11 mouse cellular contexts compared by ENCODE assay signal in the genomic region with DNA sequence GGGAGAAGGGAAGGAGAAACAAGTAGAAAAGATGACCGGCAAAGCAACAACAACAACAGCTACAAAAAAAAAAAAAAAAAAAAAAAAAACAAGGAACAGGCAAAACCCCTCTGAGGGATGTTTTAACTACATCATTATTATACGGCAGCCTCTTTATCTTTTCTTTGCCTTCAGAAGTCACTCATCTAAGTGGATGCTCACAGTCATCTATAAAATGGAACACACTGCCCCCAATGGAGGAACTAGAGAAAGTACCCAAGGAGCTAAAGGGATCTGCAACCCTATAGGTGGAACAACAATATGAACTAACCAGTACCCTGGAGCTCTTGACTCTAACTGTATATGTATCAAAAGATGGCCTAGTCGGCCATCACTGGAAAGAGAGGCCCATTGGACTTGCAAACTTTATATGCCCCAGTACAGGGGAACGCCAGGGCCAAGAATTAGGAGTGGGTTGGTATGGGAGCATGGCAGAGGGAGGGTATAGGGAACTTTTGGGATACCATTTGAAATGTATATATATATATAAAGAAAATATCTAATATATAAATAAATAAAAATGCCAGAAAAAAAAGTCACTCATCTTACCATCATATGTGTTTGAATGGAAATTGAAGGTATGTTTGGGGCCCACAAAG. TPM values are rescaled to one million over a fixed set of nuclear protein-coding genes. Genes with fewer than 3 reads are reported as not detected.
DNase-seq lines count a peak whose midpoint lies in the region; ATAC-seq and TF ChIP-seq lines count a peak whose summit lies in the region.
"Not testable (repeated sequence)": the region's sequence is repeated elsewhere in the genome, so short reads cannot be mapped to it uniquely, and the experiment has no call there.
"Had no signal": no experiment of that assay in that cellular context is flagged by ENCODE, and none has a peak within 500 bp of the region (broad histone marks: within the 10 kb centered on the region; RNA-seq: fewer than 3 reads in every experiment).

No protein-coding gene starts in this region.

- not testable (repeated sequence) for H3K4me3 ChIP-seq in forebrain, embryonic 13.5 days; kidney, postnatal 0 days (replicated peaks; ENCODE audit: low read depth, low read length); lung, postnatal 0 days (ENCODE audit: low read depth, low read length); neural tube, embryonic 11.5 days (ENCODE audit: low read depth, low read length)
- peak overlapping the region; percentile 57; the same call in 1 of the 2 replicates for H3K4me3 ChIP-seq in heart, embryonic 15.5 days
- peak overlapping the region; percentile 52 for H3K4me3 ChIP-seq in hindbrain, embryonic 16.5 days (ENCODE audit: low read length)

- peak; percentile 21 for DNase-seq in R1 (ENCODE audit: low read depth, low spot score)
- DNase-seq in kidney, postnatal 0 days (ENCODE audit: low spot score); lung, postnatal 0 days (ENCODE audit: low spot score); neural tube, embryonic 11.5 days (ENCODE audit: low spot score): not testable (repeated sequence)

- not testable (repeated sequence) for H3K9ac ChIP-seq in forebrain, embryonic 13.5 days; heart, embryonic 15.5 days; hindbrain, embryonic 16.5 days (ENCODE audit: low read depth, low read length); kidney, postnatal 0 days (ENCODE audit: low read depth, low read length); lung, postnatal 0 days (replicated peaks; ENCODE audit: low read depth); neural tube, embryonic 11.5 days (ENCODE audit: low read length)

- H3K4me2 ChIP-seq in forebrain, embryonic 13.5 days = peak overlapping the region; percentile 63
- H3K4me2 ChIP-seq in heart, embryonic 15.5 days = peak overlapping the region; percentile 61
- H3K4me2 ChIP-seq in hindbrain, embryonic 16.5 days (ENCODE audit: low read length) = peak overlapping the region; percentile 69
- peak overlapping the region; percentile 61 for H3K4me2 ChIP-seq in kidney, postnatal 0 days (ENCODE audit: low read length)
- peak overlapping the region; percentile 50; the same call in 1 of the 2 replicates for H3K4me2 ChIP-seq in lung, postnatal 0 days (replicated peaks; ENCODE audit: low read depth, low read length)
- not testable (repeated sequence) for H3K4me2 ChIP-seq in neural tube, embryonic 11.5 days (ENCODE audit: low read depth)

- peak; percentile 12; the same call in 1 of the 2 replicates for TF ChIP-seq CTCF in kidney, postnatal 0 days (IDR thresholded peaks at IDR 0.05; ENCODE audit: low read depth)
- TF ChIP-seq CTCF in lung, postnatal 0 days (IDR thresholded peaks at IDR 0.05) = not testable (repeated sequence)

- not testable (repeated sequence) for H3K4me1 ChIP-seq in forebrain, embryonic 13.5 days; heart, embryonic 15.5 days (replicated peaks); hindbrain, embryonic 16.5 days (ENCODE audit: control insufficient read depth, insufficient read depth, low read depth, low read length); kidney, postnatal 0 days (replicated peaks; ENCODE audit: insufficient read depth, low read length); lung, postnatal 0 days (ENCODE audit: insufficient read depth, low read depth, low read length); neural tube, embryonic 11.5 days (ENCODE audit: control insufficient read depth, insufficient read depth, low read length)

- TF ChIP-seq EP300 in lung, postnatal 0 days (IDR thresholded peaks at IDR 0.05) = not testable (repeated sequence)

- H3K27ac ChIP-seq in forebrain, embryonic 13.5 days; heart, embryonic 15.5 days; hindbrain, embryonic 16.5 days (ENCODE audit: low read depth, low read length); kidney, postnatal 0 days; lung, postnatal 0 days (ENCODE audit: low read length); neural tube, embryonic 11.5 days (ENCODE audit: low read depth, low read length): not testable (repeated sequence)

- H3K27me3 ChIP-seq in forebrain, embryonic 13.5 days; heart, embryonic 15.5 days; hindbrain, embryonic 16.5 days (replicated peaks; ENCODE audit: control insufficient read depth, insufficient read depth, low read length); kidney, postnatal 0 days (ENCODE audit: insufficient read depth, low read length); lung, postnatal 0 days (replicated peaks; ENCODE audit: insufficient read depth, low read length); neural tube, embryonic 11.5 days (ENCODE audit: control insufficient read depth, insufficient read depth, low read length): not testable (repeated sequence)

- not testable (repeated sequence) for H3K9me3 ChIP-seq in forebrain, embryonic 13.5 days (replicated peaks); heart, embryonic 15.5 days (replicated peaks); hindbrain, embryonic 16.5 days (ENCODE audit: control insufficient read depth, low read length); kidney, postnatal 0 days (replicated peaks; ENCODE audit: low read length); lung, postnatal 0 days (ENCODE audit: low read length); neural tube, embryonic 11.5 days (ENCODE audit: control insufficient read depth, low read length)

- peak; percentile 50 for ATAC-seq in forebrain, embryonic 13.5 days
- not testable (repeated sequence) for ATAC-seq in heart, embryonic 15.5 days (replicated peaks; ENCODE audit: insufficient number of reproducible peaks, insufficient read depth, low FRiP score, low read depth); hindbrain, embryonic 16.5 days; kidney, postnatal 0 days (replicated peaks; ENCODE audit: low FRiP score, low read depth)
- peak; percentile 37; the same call in 1 of the 2 replicates for ATAC-seq in lung, postnatal 0 days
- peak; percentile 38 for ATAC-seq in neural tube, embryonic 11.5 days (ENCODE audit: insufficient read depth, low FRiP score, low TSS enrichment)

- not testable (repeated sequence) for H3K36me3 ChIP-seq in forebrain, embryonic 13.5 days (ENCODE audit: poor library complexity, severe bottlenecking); heart, embryonic 15.5 days; hindbrain, embryonic 16.5 days (ENCODE audit: control insufficient read depth, insufficient read depth, low read length); kidney, postnatal 0 days (ENCODE audit: insufficient read depth, low read length); lung, postnatal 0 days (ENCODE audit: insufficient read depth, low read length); neural tube, embryonic 11.5 days (ENCODE audit: control insufficient read depth, insufficient read depth, low read length)

- WGBS in forebrain, embryonic 13.5 days = 80% methylated on average over 4 of the region's 4 CpGs
- WGBS in heart, embryonic 15.5 days = 79% methylated on average over 4 of the region's 4 CpGs
- 83% methylated on average over 4 of the region's 4 CpGs for WGBS in hindbrain, embryonic 16.5 days
- 84% methylated on average over 4 of the region's 4 CpGs for WGBS in kidney, postnatal 0 days
- WGBS in lung, postnatal 0 days = 70% methylated on average over 4 of the region's 4 CpGs
- WGBS in neural tube, embryonic 11.5 days = 84% methylated on average over 4 of the region's 4 CpGs

RNA-seq across cellular contexts. Expression of gene Mum1l1, which starts 0.5 kb away (rescaled TPM):
- polyA plus RNA-seq in forebrain, embryonic 13.5 days (2015; fragmentation: Nextera tagmentation; extraction: Ambion mirVana) = 11.2 and 14.4 TPM in 2 replicates
- polyA plus RNA-seq in heart, embryonic 15.5 days (2015; fragmentation: Nextera tagmentation; extraction: Ambion mirVana) = 29.4 and 32.7 TPM in 2 replicates
- polyA plus RNA-seq in hindbrain, embryonic 16.5 days (2015; fragmentation: Nextera tagmentation; extraction: Ambion mirVana) = 12.3 and 12.4 TPM in 2 replicates
- polyA plus RNA-seq in kidney, postnatal 0 days (2015; fragmentation: Nextera tagmentation; extraction: Ambion mirVana) = 6.8 and 8.1 TPM in 2 replicates
- 14.6 and 17.2 TPM in 2 replicates for polyA plus RNA-seq in lung, postnatal 0 days (2015; fragmentation: Nextera tagmentation; extraction: Ambion mirVana)
- polyA plus RNA-seq in neural tube, embryonic 11.5 days (2014; fragmentation: Nextera tagmentation; extraction: Ambion mirVana) = 17.7 and 23.0 TPM in 2 replicates
- polyA plus RNA-seq: macrophage had no signal

RNA-seq across cellular contexts. Expression of gene 4933428M09Rik, which starts 30.3 kb away (rescaled TPM):
- not detected in 2 replicates for polyA plus RNA-seq in forebrain, embryonic 13.5 days (2015; fragmentation: Nextera tagmentation; extraction: Ambion mirVana)
- not detected in 2 replicates for polyA plus RNA-seq in heart, embryonic 15.5 days (2015; fragmentation: Nextera tagmentation; extraction: Ambion mirVana)
- not detected in 2 replicates for polyA plus RNA-seq in hindbrain, embryonic 16.5 days (2015; fragmentation: Nextera tagmentation; extraction: Ambion mirVana)
- polyA plus RNA-seq in kidney, postnatal 0 days (2015; fragmentation: Nextera tagmentation; extraction: Ambion mirVana) = not detected in 2 replicates
- polyA plus RNA-seq in lung, postnatal 0 days (2015; fragmentation: Nextera tagmentation; extraction: Ambion mirVana) = 0.13 TPM in 1 of 2 replicates, not detected in the other
- not detected in 2 replicates for polyA plus RNA-seq in neural tube, embryonic 11.5 days (2014; fragmentation: Nextera tagmentation; extraction: Ambion mirVana)
- polyA plus RNA-seq: adrenal gland, adult 2 months; forebrain, embryonic 10.5 days; liver, embryonic 16.5 days; macrophage had no signal
